Mouse (Mus musculus) kidney, adult 2 months (tissue): ENCODE data around the gene Tcp11l1. TPM values are rescaled to one million over a fixed set of nuclear protein-coding genes. Genes with fewer than 3 reads are reported as not detected.

Experiments used
- DNase-seq: peaks from one replicate; pipeline ENCODE4 v3.0.0; 2021
- H3K27ac ChIP-seq: fragments of 200-500 bp; 2 replicates; pipeline ENCODE4 v1.5.1; 2012; ENCODE audit warnings: low read depth, low read length, control low read depth, inconsistent platforms; ENCODE audit not compliant: insufficient read depth
- H3K27me3 ChIP-seq: fragments of 200-500 bp; replicated peaks from 2 replicates; pipeline ENCODE4 v1.6.1; 2012; ENCODE audit warnings: mild to moderate bottlenecking, moderate library complexity, low read length, inconsistent platforms; ENCODE audit not compliant: control insufficient read depth, insufficient read depth
- H3K36me3 ChIP-seq: fragments of 200-500 bp; 2 replicates; pipeline ENCODE4 v1.6.1; 2012; ENCODE audit warnings: mild to moderate bottlenecking, moderate library complexity, low read length, inconsistent platforms; ENCODE audit not compliant: control insufficient read depth, insufficient read depth
- H3K4me1 ChIP-seq: fragments of 200-500 bp; 2 replicates; pipeline ENCODE4 v1.6.1; 2011; ENCODE audit warnings: low read length; ENCODE audit not compliant: control insufficient read depth, insufficient read depth
- H3K4me3 ChIP-seq: fragments of 200-500 bp; 2 replicates; pipeline ENCODE4 v1.5.1; 2011; ENCODE audit warnings: mild to moderate bottlenecking, low read depth, low read length, control low read depth; ENCODE audit not compliant: insufficient read depth
- CTCF ChIP-seq: fragments of 200-500 bp; conservative IDR thresholded peaks from 2 replicates; pipeline ENCODE4 v1.5.1; 2011; ENCODE audit warnings: low read depth, mild to moderate bottlenecking, control low read depth, low read length, moderate library complexity, mixed read lengths; ENCODE audit not compliant: insufficient read depth, insufficient read length
- POLR2A ChIP-seq: fragments of 200-500 bp; IDR thresholded peaks from one replicate; pipeline ENCODE4 v1.6.1; 2011; ENCODE audit warnings: low read depth, low read length, control low read depth
- WGBS: fragments of 180-500 bp; shearing (Covaris S2); methylation state at CpG from one replicate; pipeline ENCODE4 v1.1.7; 2018; 5-methylcytosine and 5-hydroxymethylcytosine counted together
- polyA plus RNA-seq: library from polyadenylated mRNA; depleted of rRNA; stranded (reverse); fragments of >200 nt; gene quantifications from 2 replicates; pipeline ENCODE4 v1.2.3, GENCODE M21; 2012

Gene Tcp11l1
- polyA plus RNA-seq, 1 experiment: 8.6 TPM

GRCm38 (mm10) chr2:104712486-104712809 lies 479 bp upstream of the Tcp11l1 start:
- H3K4me1 ChIP-seq: no peaks in the 10 kb centered on the region
- H3K27ac ChIP-seq: peak overlapping the region; percentile 91; the same call in 1 of the 2 replicates
- no peaks in the 10 kb centered on the region for H3K36me3 ChIP-seq
- no peaks in the 10 kb centered on the region for H3K27me3 ChIP-seq
- H3K4me3 ChIP-seq: peak overlapping the region; percentile 84
- WGBS: 2% methylated on average over 7 of the region's 7 CpGs
- DNase-seq: no peak
- TF ChIP-seq POLR2A (no peak), CTCF (no peak)

GRCm38 (mm10) chr2:104710670-104711370 lies 1.1 kb downstream of the Tcp11l1 start:
- Histone ChIP-seq H3K36me3 (no peaks in the 10 kb centered on the region), H3K27ac (no peak overlapping the region), H3K27me3 (no peaks in the 10 kb centered on the region), H3K4me1 (no peaks in the 10 kb centered on the region), H3K4me3 (no peak overlapping the region)
- 31% methylated on average over 6 of the region's 6 CpGs for WGBS
- TF ChIP-seq POLR2A (no peak), CTCF (no peak)
- no peak for DNase-seq

- Histone ChIP-seq H3K4me3 (no peak overlapping the region), H3K27me3 (no peaks in the 10 kb centered on the region), H3K4me1 (no peaks in the 10 kb centered on the region), H3K27ac (no peak overlapping the region), H3K36me3 (no peaks in the 10 kb centered on the region)
- DNase-seq: no peak
- WGBS: 59% methylated on average over 6 of the region's 6 CpGs
- no peak for TF ChIP-seq POLR2A
- TF ChIP-seq CTCF: no peak
These were observed 2.1 kb downstream of the Tcp11l1 start for GRCm38 (mm10) chr2:104709786-104710337.

- TF ChIP-seq POLR2A: no peak
- no peak for TF ChIP-seq CTCF
- Histone ChIP-seq H3K4me1 (no peaks in the 10 kb centered on the region), H3K36me3 (no peaks in the 10 kb centered on the region), H3K27ac (no peak overlapping the region), H3K4me3 (no peak overlapping the region), H3K27me3 (no peaks in the 10 kb centered on the region)
- 78% methylated on average over 3 of the region's 3 CpGs for WGBS
- DNase-seq: no peak
These were observed 7.6 kb downstream of the Tcp11l1 start for GRCm38 (mm10) chr2:104704355-104704754.

- H3K27ac ChIP-seq: no peak overlapping the region
- WGBS: 89% methylated on average over 3 of the region's 3 CpGs
- DNase-seq: no peak
- H3K4me1 ChIP-seq: no peaks in the 10 kb centered on the region
- H3K4me3 ChIP-seq: no peak overlapping the region
- H3K36me3 ChIP-seq: no peaks in the 10 kb centered on the region
- no peaks in the 10 kb centered on the region for H3K27me3 ChIP-seq
- TF ChIP-seq POLR2A (no peak), CTCF (no peak)
These were observed 8.8 kb downstream of the Tcp11l1 start for GRCm38 (mm10) chr2:104703158-104703557.

GRCm38 (mm10) chr2:104699659-104700058 lies 12.3 kb downstream of the Tcp11l1 start:
- H3K4me3 ChIP-seq: no peak overlapping the region
- WGBS: 76% methylated on average over 11 of the region's 11 CpGs
- H3K27me3 ChIP-seq: no peaks in the 10 kb centered on the region
- DNase-seq: no peak
- TF ChIP-seq POLR2A (no peak), CTCF (no peak)
- no peak overlapping the region for H3K27ac ChIP-seq
- no peaks in the 10 kb centered on the region for H3K36me3 ChIP-seq
- no peaks in the 10 kb centered on the region for H3K4me1 ChIP-seq

- TF ChIP-seq POLR2A: no peak
- no peak for TF ChIP-seq CTCF
- Histone ChIP-seq H3K36me3 (no peaks in the 10 kb centered on the region), H3K4me1 (no peaks in the 10 kb centered on the region; the same call in 1 of the 2 replicates), H3K27me3 (no peaks in the 10 kb centered on the region), H3K27ac (no peak overlapping the region), H3K4me3 (no peak overlapping the region)
- 62% methylated on average over 2 of the region's 2 CpGs for WGBS
- DNase-seq: no peak
These were observed 19.4 kb downstream of the Tcp11l1 start for GRCm38 (mm10) chr2:104692551-104692950.

- Histone ChIP-seq H3K4me3 (no peak overlapping the region), H3K36me3 (no peaks in the 10 kb centered on the region), H3K27ac (no peak overlapping the region), H3K27me3 (no peaks in the 10 kb centered on the region), H3K4me1 (no peaks in the 10 kb centered on the region; the same call in 1 of the 2 replicates)
- TF ChIP-seq CTCF (no peak), POLR2A (no peak)
- 85% methylated on average over 4 of the region's 4 CpGs for WGBS
- DNase-seq: no peak
These were observed 21.2 kb downstream of the Tcp11l1 start for GRCm38 (mm10) chr2:104690720-104691119.
